Mouse (Mus musculus) lung, adult 2 months (tissue): ENCODE data around the gene Adcy7. TPM values are rescaled to one million over a fixed set of nuclear protein-coding genes. Genes with fewer than 3 reads are reported as not detected.

Experiments used
- DNase-seq: peaks from one replicate; pipeline ENCODE4 v3.0.0; 2022
- H3K4me1 ChIP-seq: fragments of 200-500 bp; 2 replicates; pipeline ENCODE4 v1.6.1; 2011; ENCODE audit warnings: low read length; ENCODE audit not compliant: control insufficient read depth, insufficient read depth
- H3K4me3 ChIP-seq: fragments of 200-500 bp; replicated peaks from 2 replicates; pipeline ENCODE3; 2011; ENCODE audit warnings: low read depth, mild to moderate bottlenecking, control low read depth, low read length; ENCODE audit errors: extremely low read depth
- CTCF ChIP-seq: fragments of 200-500 bp; IDR thresholded peaks from 2 replicates; pipeline ENCODE4 v1.5.1; 2011; ENCODE audit warnings: mild to moderate bottlenecking, low read length, control low read depth; ENCODE audit not compliant: insufficient read depth
- POLR2A ChIP-seq: fragments of 200-500 bp; IDR thresholded peaks from 2 replicates; pipeline ENCODE4 v1.6.1; 2011; ENCODE audit warnings: low read depth, mild to moderate bottlenecking, control low read depth, low read length, borderline replicate concordance; ENCODE audit errors: extremely low read depth
- WGBS: fragments of 180-500 bp; shearing (Covaris S2); methylation state at CpG from one replicate; pipeline ENCODE4 v1.1.7; 2018; 5-methylcytosine and 5-hydroxymethylcytosine counted together
- polyA plus RNA-seq: library from polyadenylated mRNA; depleted of rRNA; stranded (reverse); fragments of >200 nt; gene quantifications from 2 replicates; pipeline ENCODE4 v1.2.3, GENCODE M21; 2012

Gene Adcy7
- polyA plus RNA-seq, 1 experiment: 60.0 TPM

DNA sequence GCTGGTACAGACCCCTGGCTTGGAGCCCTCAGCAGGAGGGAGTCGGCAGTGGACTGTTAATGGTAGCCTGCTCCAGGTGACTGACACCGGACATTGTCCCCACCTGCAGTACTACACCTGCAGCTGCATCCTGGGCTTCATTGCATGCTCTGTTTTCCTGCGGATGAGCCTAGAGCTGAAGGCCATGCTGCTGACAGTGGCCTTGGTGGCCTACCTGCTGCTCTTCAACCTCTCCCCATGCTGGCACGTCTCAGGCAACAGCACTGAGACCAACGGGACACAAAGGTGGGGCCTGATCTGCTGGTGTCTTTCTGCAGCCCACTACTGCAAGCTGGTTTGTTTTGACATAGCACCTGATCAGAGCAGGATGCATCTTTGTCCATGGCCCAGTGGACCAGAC is 51.3 kb downstream of the Adcy7 start:
- DNase-seq: no peak
- 94% methylated on average over 5 of the region's 5 CpGs for WGBS
- Histone ChIP-seq H3K4me1 (peaks cover 4% of the 10 kb centered on the region; the same call in 1 of the 2 replicates), H3K4me3 (no peak overlapping the region)
- TF ChIP-seq POLR2A (no peak), CTCF (no peak)

DNA sequence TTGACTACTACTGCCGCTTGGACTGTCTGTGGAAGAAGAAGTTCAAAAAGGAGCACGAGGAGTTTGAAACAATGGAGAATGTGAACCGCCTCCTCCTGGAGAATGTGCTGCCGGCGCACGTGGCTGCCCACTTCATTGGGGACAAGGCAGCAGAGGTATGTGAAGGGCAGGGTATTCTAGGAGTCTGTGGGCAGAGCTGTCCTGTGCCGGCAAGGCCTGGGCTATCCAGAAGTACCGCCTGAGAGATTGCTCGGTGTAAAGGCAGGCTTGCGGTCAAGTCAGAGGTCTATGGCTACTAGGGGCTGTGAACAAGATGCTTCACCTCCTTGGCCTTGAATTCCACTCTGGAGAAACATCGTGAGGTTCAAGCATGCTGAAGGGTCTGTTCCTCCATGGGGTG is 52.6 kb downstream of the Adcy7 start:
- WGBS: 62% methylated on average over 11 of the region's 11 CpGs
- DNase-seq: no peak
- H3K4me3 ChIP-seq: no peak overlapping the region

DNA sequence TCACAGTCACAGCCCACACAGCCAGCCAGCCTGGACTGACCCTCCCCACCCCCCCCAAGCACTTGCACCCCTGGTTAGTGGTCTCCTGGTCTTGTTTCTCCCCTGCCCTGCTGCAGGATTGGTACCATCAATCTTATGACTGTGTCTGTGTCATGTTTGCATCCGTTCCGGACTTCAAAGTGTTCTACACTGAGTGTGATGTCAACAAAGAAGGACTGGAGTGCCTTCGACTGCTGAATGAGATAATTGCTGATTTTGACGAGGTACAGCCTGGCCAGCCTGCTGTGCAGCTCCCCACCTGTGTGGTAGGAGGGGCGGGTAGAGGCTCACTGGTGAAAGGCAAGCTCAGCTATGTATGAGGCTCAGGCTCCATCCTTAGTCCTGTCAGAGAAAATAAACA is 53.0 kb downstream of the Adcy7 start:
- TF ChIP-seq CTCF (no peak), POLR2A (no peak)
- 28% methylated on average over 5 of the region's 5 CpGs for WGBS
- H3K4me1 ChIP-seq: peaks cover 4% of the 10 kb centered on the region; the same call in 1 of the 2 replicates
- no peak for DNase-seq
- no peak overlapping the region for H3K4me3 ChIP-seq

More for the DNA sequence above, 52.6 kb downstream of the Adcy7 start:
- TF ChIP-seq POLR2A: no peak
- TF ChIP-seq CTCF: no peak
- peaks cover 4% of the 10 kb centered on the region; the same call in 1 of the 2 replicates for H3K4me1 ChIP-seq

DNA sequence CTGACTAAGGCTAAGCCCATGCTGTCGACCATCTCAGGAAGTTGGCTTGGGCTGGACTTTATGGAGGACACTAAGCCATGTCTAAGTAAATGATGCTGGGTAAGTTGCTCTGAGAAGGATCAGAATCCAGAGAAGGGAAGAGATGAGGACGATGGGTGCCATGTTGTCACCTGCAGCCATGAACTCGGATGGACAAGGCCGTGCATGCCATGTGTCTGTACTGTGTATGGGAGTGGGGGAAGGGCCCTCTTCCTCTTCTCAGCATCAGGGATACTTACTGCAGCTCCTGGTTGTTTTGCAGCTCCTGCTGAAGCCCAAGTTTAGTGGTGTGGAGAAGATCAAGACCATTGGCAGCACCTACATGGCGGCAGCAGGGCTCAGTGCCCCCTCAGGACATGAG is 53.6 kb downstream of the Adcy7 start:
- Histone ChIP-seq H3K4me3 (no peak overlapping the region), H3K4me1 (peaks cover 4% of the 10 kb centered on the region; the same call in 1 of the 2 replicates)
- no peak for DNase-seq
- WGBS: 79% methylated on average over 5 of the region's 5 CpGs
- no peak for TF ChIP-seq POLR2A
- no peak for TF ChIP-seq CTCF

DNA sequence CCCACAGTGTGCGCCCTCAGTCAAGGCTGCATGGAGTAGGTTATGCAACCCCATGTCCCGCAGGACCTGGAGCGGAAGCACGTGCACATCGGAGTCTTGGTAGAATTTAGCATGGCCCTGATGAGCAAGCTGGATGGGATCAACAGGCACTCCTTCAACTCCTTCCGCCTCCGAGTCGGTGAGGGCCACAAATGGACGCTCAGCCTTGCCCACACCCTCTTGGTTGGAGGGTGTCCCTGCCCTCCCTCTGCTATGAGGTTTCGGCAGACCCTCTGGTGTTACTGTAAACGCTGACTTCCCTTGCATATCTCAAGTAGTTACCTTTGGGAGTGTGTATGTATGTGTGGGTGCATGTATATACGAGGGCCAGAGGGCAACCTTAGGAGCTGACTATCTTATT is 54.1 kb downstream of the Adcy7 start:
- DNase-seq: no peak
- WGBS: 77% methylated on average over 12 of the region's 12 CpGs
- Histone ChIP-seq H3K4me3 (no peak overlapping the region), H3K4me1 (peaks cover 4% of the 10 kb centered on the region; the same call in 1 of the 2 replicates)
- no peak for TF ChIP-seq POLR2A
- no peak for TF ChIP-seq CTCF

DNA sequence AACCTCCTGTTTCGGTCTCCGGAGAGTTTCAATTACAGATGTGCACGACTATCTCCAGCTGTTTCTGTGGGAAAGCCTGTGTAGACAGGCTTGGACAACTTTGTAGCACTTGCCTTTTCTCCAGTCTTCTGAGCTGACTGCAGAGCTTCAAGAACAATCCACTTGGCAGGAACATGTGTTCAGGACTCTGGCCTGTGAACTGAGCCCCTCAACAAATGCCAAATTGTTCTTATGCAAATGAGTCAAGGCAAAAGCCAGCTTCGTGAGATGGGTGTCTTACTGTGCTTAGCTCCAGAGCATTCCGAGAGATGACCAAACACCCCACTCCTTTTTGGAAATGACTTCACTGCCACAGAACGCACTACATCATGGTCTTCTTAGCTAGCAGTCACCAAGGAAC is 56.5 kb downstream of the Adcy7 start:
- H3K4me3 ChIP-seq: no peak overlapping the region
- TF ChIP-seq CTCF: no peak
- no peak for TF ChIP-seq POLR2A
- peaks cover 4% of the 10 kb centered on the region; the same call in 1 of the 2 replicates for H3K4me1 ChIP-seq
- WGBS: 70% methylated on average over 6 of the region's 6 CpGs
- DNase-seq: no peak

DNA sequence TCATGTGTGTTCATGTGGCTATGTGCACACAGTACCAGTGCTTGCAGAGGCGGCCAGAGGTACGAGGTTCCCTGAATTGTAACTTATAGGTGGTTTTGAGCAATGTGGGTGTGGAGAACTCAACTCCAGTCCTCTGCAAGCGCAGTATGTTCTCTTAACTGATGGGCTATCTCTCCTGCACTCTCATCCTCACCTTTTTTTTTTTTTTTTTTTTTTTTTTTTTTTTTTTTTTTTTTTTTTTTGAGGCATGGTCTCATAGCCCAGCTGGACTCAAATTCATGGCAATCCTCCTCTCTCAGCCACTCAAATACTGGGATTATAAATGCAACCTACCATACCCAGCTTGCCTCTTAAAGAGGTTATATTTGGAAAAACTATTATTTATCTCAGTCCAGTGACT is 58.6 kb downstream of the Adcy7 start:
- TF ChIP-seq POLR2A: no peak
- no peak for TF ChIP-seq CTCF
- WGBS: 88% methylated on average over 3 of the region's 3 CpGs
- Histone ChIP-seq H3K4me1 (peaks cover 3% of the 10 kb centered on the region; the same call in 1 of the 2 replicates), H3K4me3 (no peak overlapping the region)
- no peak for DNase-seq

DNA sequence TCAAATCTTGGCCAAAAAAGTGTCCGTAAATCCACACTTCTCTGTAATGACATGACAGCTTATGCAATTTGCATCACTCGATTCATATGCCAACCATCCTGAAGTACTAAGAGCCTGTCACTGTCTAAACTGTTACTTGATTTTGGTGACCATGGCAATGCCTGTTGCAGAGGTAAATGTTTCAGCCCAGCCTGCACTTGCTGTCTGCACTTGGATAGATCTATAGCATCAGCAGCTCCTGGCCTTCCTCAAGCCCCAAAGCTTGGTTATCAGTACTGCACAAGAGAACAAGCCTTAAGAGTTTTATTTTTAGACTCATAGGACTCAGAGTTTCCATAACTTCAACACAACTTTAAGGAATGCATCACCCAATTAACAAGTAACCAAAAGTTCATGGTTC is 62.2 kb downstream of the Adcy7 start:
- TF ChIP-seq CTCF (no peak), POLR2A (no peak)
- DNase-seq: no peak
- Histone ChIP-seq H3K4me3 (no peak overlapping the region), H3K4me1 (peaks cover 6% of the 10 kb centered on the region)
- WGBS: 61% methylated on average over 2 of the region's 2 CpGs

DNA sequence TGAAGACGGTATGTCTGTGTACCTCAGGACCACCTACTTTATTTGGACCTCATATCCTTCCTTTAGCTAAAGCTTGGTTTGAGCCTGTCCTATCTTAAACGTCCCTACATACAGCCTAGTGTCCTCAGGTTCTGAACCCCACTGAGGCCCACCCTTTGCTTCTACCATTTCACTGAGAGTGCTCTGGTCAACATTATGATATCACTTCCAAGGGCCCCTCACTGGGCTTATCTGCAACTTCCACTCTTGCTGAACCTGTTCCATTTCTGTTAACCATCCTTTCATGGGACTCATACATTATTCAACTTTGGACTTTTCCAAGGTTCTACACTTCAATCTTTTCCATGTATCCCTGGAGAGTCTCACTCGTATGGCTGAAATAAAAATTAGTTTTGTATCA is 62.8 kb downstream of the Adcy7 start:
- WGBS: 76% methylated on average over 3 of the region's 3 CpGs
- no peak for DNase-seq
- Histone ChIP-seq H3K4me1 (peaks cover 7% of the 10 kb centered on the region), H3K4me3 (no peak overlapping the region)
- TF ChIP-seq POLR2A (no peak), CTCF (no peak)

DNA sequence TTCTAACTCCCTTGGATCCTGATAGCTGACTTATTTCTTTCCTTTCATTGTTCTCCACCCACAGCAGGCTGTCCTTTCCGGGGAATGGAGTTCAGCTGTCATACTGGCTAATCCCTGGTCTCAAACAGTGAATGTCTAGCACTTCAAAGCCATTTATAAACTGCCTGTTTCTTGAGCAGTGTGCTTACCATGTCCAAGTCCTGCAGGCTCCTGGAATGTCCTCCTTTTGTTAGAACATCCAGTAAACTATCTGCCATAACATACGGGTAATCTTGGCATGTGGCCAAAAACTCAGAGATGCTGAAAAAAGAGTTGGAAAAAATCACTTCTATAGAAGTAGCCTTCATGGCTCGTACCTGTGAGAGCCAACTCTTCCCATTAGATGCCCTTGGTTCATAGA is 67.0 kb downstream of the Adcy7 start:
- 33% methylated on average over 3 of the region's 3 CpGs for WGBS
- no peak for DNase-seq
- TF ChIP-seq CTCF (no peak), POLR2A (no peak)
- Histone ChIP-seq H3K4me1 (peaks cover 6% of the 10 kb centered on the region), H3K4me3 (no peak overlapping the region)
